Mouse (Mus musculus): ENCODE measurements around the gene Eif4e3. TPM values are rescaled to one million over a fixed set of nuclear protein-coding genes. Genes with fewer than 3 reads are reported as not detected.

Eif4e3 gene
- polyA plus RNA-seq, 1 experiment, result 20.2 TPM

GRCm38 (mm10) chr6:99626347-99626746 is 40.2 kb downstream of the Eif4e3 start:
- no peak for DNase-seq (ENCODE audit: extremely low spot score in 1 of 2, low spot score in 1 of 2)

- DNase-seq (ENCODE audit: extremely low spot score in 1 of 2, low spot score in 1 of 2), result no peak
These were observed 40.8 kb downstream of the Eif4e3 start for GRCm38 (mm10) chr6:99625803-99626202.

- no peak for DNase-seq (ENCODE audit: extremely low spot score in 1 of 2, low spot score in 1 of 2)
These were observed 41.3 kb downstream of the Eif4e3 start for GRCm38 (mm10) chr6:99625306-99625705.

- no peak for DNase-seq (ENCODE audit: extremely low spot score in 1 of 2, low spot score in 1 of 2)
These were observed 42.0 kb downstream of the Eif4e3 start for GRCm38 (mm10) chr6:99624542-99624941.

GRCm38 (mm10) chr6:99623641-99624040 is 42.9 kb downstream of the Eif4e3 start:
- peak in 1 of 2 experiments; percentile 59 for DNase-seq (ENCODE audit: extremely low spot score in 1 of 2, low spot score in 1 of 2)

GRCm38 (mm10) chr6:99621167-99621566 is 45.4 kb downstream of the Eif4e3 start:
- DNase-seq (ENCODE audit: extremely low spot score in 1 of 2, low spot score in 1 of 2), result no peak

GRCm38 (mm10) chr6:99620471-99620870 is 46.1 kb downstream of the Eif4e3 start:
- no peak for DNase-seq (ENCODE audit: extremely low spot score in 1 of 2, low spot score in 1 of 2)

- no peak for DNase-seq (ENCODE audit: extremely low spot score in 1 of 2, low spot score in 1 of 2)
These were observed 46.6 kb downstream of the Eif4e3 start for GRCm38 (mm10) chr6:99619964-99620363.

- DNase-seq (ENCODE audit: extremely low spot score in 1 of 2, low spot score in 1 of 2), result no peak
These were observed 47.1 kb downstream of the Eif4e3 start for GRCm38 (mm10) chr6:99619466-99619865.

GRCm38 (mm10) chr6:99617867-99618266 is 48.7 kb downstream of the Eif4e3 start:
- DNase-seq (ENCODE audit: extremely low spot score in 1 of 2, low spot score in 1 of 2), result no peak

GRCm38 (mm10) chr6:99617415-99617814 is 49.2 kb downstream of the Eif4e3 start:
- no peak for DNase-seq (ENCODE audit: extremely low spot score in 1 of 2, low spot score in 1 of 2)

GRCm38 (mm10) chr6:99615272-99615751 is 51.3 kb downstream of the Eif4e3 start:
- no peak for DNase-seq (ENCODE audit: extremely low spot score in 1 of 2, low spot score in 1 of 2)

GRCm38 (mm10) chr6:99614566-99615271 is 51.9 kb downstream of the Eif4e3 start:
- peak in 1 of 2 experiments; percentile 56 for DNase-seq (ENCODE audit: extremely low spot score in 1 of 2, low spot score in 1 of 2)

GRCm38 (mm10) chr6:99611866-99612265 is 54.7 kb downstream of the Eif4e3 start:
- no peak for DNase-seq (ENCODE audit: extremely low spot score in 1 of 2, low spot score in 1 of 2)

GRCm38 (mm10) chr6:99610454-99611427 is 55.8 kb downstream of the Eif4e3 start:
- no peak for DNase-seq (ENCODE audit: extremely low spot score in 1 of 2, low spot score in 1 of 2)

GRCm38 (mm10) chr6:99606079-99606478 is 60.5 kb downstream of the Eif4e3 start:
- no peak for DNase-seq (ENCODE audit: extremely low spot score in 1 of 2, low spot score in 1 of 2)

GRCm38 (mm10) chr6:99604758-99605157 is 61.8 kb downstream of the Eif4e3 start:
- no peak for DNase-seq (ENCODE audit: extremely low spot score in 1 of 2, low spot score in 1 of 2)

GRCm38 (mm10) chr6:99602434-99602833 is 64.1 kb downstream of the Eif4e3 start:
- DNase-seq (ENCODE audit: extremely low spot score in 1 of 2, low spot score in 1 of 2), result no peak

- peak in 1 of 2 experiments; percentile 44 for DNase-seq (ENCODE audit: extremely low spot score in 1 of 2, low spot score in 1 of 2)
These were observed 65.7 kb downstream of the Eif4e3 start for GRCm38 (mm10) chr6:99600886-99601285.

GRCm38 (mm10) chr6:99600168-99600793 is 66.3 kb downstream of the Eif4e3 start:
- peak in 1 of 2 experiments; percentile 81 for DNase-seq (ENCODE audit: extremely low spot score in 1 of 2, low spot score in 1 of 2)

- no peak for DNase-seq (ENCODE audit: extremely low spot score in 1 of 2, low spot score in 1 of 2)
These were observed 66.9 kb downstream of the Eif4e3 start for GRCm38 (mm10) chr6:99599651-99600050.

Data from frontal cortex, adult 2 months (tissue).